Mouse (Mus musculus) forebrain, embryonic 14.5 days (tissue): ENCODE results near the gene 1700025G04Rik. TPM values are rescaled to one million over a fixed set of nuclear protein-coding genes. Genes with fewer than 3 reads are reported as not detected.
"Not testable (repeated sequence)": the region's sequence is repeated elsewhere in the genome, so short reads cannot be mapped to it uniquely, and the experiment has no call there.

Source experiments
- ATAC-seq: fragments of 200-750 bp; cut with Nextera tagmentation; 2 replicates; pipeline ENCODE4 v1.8.0; 2017; ENCODE audit warnings: mild to moderate bottlenecking, moderate library complexity
- DNase-seq: peaks from one replicate; pipeline ENCODE4 v3.0.0-alpha.2; 2015; ENCODE audit warnings: low spot score
- H3K27ac ChIP-seq: fragments of 300-500 bp; sonication (generic); 2 replicates; pipeline ENCODE4 v1.5.1; 2014; ENCODE audit warnings: low read depth, mild to moderate bottlenecking, control low read depth, low read length, moderate library complexity
- H3K27me3 ChIP-seq: fragments of 300-500 bp; sonication (generic); replicated peaks from 2 replicates; pipeline ENCODE4 v1.6.1; 2014; ENCODE audit warnings: low read length, control low read depth, mixed read lengths; ENCODE audit not compliant: control insufficient read depth, insufficient read depth
- H3K36me3 ChIP-seq: fragments of 300-500 bp; sonication (generic); 2 replicates; pipeline ENCODE4 v1.6.1; 2014; ENCODE audit warnings: low read length, control low read depth; ENCODE audit not compliant: control insufficient read depth, insufficient read depth
- H3K4me1 ChIP-seq: fragments of 300-500 bp; sonication (generic); 2 replicates; pipeline ENCODE4 v1.6.1; 2014; ENCODE audit warnings: antibody characterized with exemption, low read length, control low read depth; ENCODE audit not compliant: control insufficient read depth, insufficient read depth
- H3K4me2 ChIP-seq: fragments of 300-500 bp; sonication (generic); 2 replicates; pipeline ENCODE4 v1.6.1; 2014; ENCODE audit warnings: mild to moderate bottlenecking, control low read depth, low read length
- H3K4me3 ChIP-seq: fragments of 300-500 bp; sonication (generic); 2 replicates; pipeline ENCODE4 v1.5.1; 2014; ENCODE audit warnings: low read depth, low read length, control low read depth
- H3K9ac ChIP-seq: fragments of 300-500 bp; sonication (generic); 2 replicates; pipeline ENCODE4 v1.6.1; 2014; ENCODE audit warnings: mild to moderate bottlenecking, low read length, control low read depth, moderate library complexity
- H3K9me3 ChIP-seq: fragments of 300-500 bp; sonication (generic); replicated peaks from 2 replicates; pipeline ENCODE4 v1.6.1; 2016; ENCODE audit warnings: low read length, control low read depth, mixed read lengths; ENCODE audit not compliant: control insufficient read depth
- WGBS: fragments of 180-500 bp; shearing (Covaris S2); extraction: QIAGEN DNeasy Blood & Tissue Kit; methylation state at CpG from one replicate; pipeline ENCODE4 v1.1.7; 2014; 5-methylcytosine and 5-hydroxymethylcytosine counted together
- polyA plus RNA-seq: library from polyadenylated mRNA; unstranded; fragments of >200 nt; fragmentation: Nextera tagmentation; extraction: Ambion mirVana; gene quantifications from 2 replicates; pipeline ENCODE4 v1.2.1, GENCODE M21; 2014

Gene 1700025G04Rik
- polyA plus RNA-seq, 1 experiment from 2014 or later: 25.3 TPM

- ATAC-seq: not testable (repeated sequence)
- H3K36me3 ChIP-seq: peaks cover 44% of the 10 kb centered on the region
Measured at GRCm38 (mm10) chr1:151802795-151803194, 287.1 kb downstream of the 1700025G04Rik start.

More at GRCm38 (mm10) chr1:151802795-151803194, 287.1 kb downstream of the 1700025G04Rik start:
- not testable (repeated sequence) for H3K27ac ChIP-seq, H3K4me3 ChIP-seq, H3K27me3 ChIP-seq, H3K4me2 ChIP-seq, DNase-seq, H3K4me1 ChIP-seq, H3K9ac ChIP-seq, H3K9me3 ChIP-seq
- 77% methylated on average over 3 of the region's 3 CpGs for WGBS
